Mouse (Mus musculus): ENCODE measurements at regions not wholly inside any gene's neighbourhood (a gene's known extent, or its start where the extent isn't known, plus 50 kb on each side); places are given as distances from the start of the nearest gene placed in this dataset.

DNA sequence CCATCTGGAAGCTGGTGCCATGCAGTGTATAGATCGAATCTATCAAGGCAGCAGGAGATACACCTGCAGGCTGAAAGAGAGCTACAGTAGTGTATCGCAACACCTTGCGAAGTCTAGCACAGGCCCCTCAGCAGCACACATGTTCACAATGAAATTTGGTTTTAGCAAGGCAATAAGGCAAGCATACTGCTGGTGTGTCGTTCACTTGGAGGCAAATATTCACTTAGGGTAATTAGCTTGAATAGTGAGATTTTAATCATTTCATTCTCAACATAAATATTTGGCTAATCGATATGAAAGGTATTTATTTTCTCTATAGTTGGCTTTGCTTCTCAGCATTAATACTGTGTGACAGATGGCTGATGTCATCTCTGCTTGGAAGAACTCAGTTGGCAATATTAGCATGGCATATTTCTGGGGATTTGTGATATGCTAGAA, 559.9 kb downstream of the Etv1 start:
- no peak for ATAC-seq (replicated peaks; ENCODE audit: low read depth, poor library complexity, severe bottlenecking)

DNA sequence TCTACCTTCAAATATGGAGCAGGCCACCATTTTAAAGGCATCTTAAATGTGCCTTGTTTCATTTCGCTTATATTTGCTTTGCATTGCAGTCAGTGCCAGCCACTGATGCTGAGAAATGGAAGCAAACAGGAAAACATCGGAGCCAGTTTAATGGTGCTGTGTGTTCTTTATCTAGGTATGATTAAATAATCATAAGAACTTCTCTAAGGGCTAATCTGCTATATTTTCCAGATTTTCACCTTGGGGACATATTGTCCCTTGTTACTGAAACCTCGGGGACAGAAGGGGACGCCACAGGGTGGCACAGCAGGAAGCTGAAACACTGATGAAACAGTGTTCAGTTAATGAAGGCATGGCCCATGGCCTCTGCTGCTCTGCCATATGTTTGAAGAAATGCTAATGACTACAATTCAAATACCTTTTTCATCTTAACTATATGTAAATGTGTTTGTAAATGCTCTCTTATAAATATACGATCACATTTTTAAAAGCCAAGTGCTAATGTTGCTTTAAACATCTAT, 562.6 kb downstream of the Etv1 start:
- no peak for ATAC-seq (replicated peaks; ENCODE audit: low read depth, poor library complexity, severe bottlenecking)

DNA sequence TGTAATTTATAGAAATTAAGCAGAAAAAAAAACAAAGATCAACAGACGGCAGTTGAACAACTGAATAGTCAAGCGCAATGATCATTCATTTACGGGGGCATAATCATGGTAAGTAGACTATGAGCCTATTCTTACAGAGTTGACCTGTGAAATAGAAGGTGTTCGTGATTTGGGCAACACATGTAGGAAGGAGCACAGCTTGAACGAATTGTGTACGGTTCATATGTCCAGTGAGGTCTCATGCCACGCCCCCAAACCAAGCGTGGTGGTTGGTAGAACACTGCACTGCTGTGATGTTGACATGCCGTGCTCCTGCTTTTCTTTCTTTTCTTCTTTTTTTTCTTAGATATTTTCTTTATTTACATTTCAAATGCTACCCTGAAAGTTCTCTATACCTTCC, 563.1 kb downstream of the Etv1 start:
- ATAC-seq (replicated peaks; ENCODE audit: low read depth, poor library complexity, severe bottlenecking): no peak

DNA sequence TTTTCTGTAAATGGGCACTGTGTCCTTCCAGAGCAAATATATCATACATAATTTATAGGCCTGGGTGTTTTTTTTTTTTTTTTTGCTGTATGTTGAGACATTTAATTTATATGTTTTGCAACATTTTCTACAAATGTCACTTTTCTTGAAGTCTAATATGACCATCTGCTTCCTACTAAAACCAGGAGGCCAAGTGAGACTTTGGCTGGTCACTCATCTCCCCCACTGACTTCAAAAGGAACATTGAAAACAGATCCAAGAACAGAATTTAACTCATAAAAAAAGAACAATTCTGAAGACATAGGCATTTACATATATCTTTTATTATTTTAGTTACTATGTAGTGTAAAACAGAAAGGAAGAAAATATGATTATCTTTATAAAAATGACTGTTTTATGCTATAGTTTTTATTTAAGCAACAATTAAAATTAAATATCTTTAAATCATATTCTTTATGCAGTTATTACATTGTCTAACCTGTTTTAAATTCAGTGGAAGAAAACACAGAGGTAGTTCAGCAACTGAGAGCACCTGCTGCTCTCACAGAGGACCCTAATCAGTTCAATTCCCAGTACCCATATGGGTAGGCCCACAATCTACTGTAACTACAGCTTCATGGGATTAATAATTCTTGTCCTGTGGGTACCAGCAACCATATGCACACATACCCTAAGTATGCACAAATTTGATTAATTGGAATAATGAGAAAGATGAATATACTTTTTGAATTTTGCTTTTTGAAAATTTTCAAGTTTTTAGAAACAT, 592.5 kb downstream of the Etv1 start:
- ATAC-seq (replicated peaks; ENCODE audit: low read depth, poor library complexity, severe bottlenecking): no peak

DNA sequence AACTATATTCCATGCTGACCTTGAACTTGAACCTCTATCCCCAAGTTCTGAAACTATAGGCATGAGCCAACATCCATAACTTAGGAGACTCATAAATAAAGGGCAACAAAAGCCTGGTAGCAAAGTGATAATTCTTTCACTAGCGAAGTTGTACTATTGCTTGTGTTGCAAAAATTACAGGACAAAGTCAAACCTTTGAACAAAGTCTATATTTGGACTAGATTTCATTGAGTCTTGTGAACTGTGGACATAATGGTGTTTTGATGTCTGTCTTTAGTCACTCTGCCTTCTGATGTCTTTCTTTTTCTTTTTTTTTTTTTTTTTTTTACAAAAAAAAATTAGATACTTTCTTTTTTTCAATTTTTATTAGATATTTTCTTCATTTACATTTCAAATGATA, 594.5 kb downstream of the Etv1 start:
- ATAC-seq (replicated peaks; ENCODE audit: low read depth, poor library complexity, severe bottlenecking): no peak
